Mouse (Mus musculus): ENCODE measurements around the gene Slc24a2.

GRCm38 (mm10) chr4:87035701-87036100 lies 194.6 kb downstream of the Slc24a2 start:
- no peak for TF ChIP-seq POLR2A (IDR thresholded peaks at IDR 0.05; ENCODE audit: borderline replicate concordance, extremely low read depth, low read depth, low read length)
- no peak for TF ChIP-seq CTCF (IDR thresholded peaks at IDR 0.05; ENCODE audit: insufficient read depth, low read length)
